Mouse (Mus musculus) cortical plate, adult 2 months (tissue): Measurements from ENCODE around the gene Satl1.
"Not testable (repeated sequence)": the region's sequence is repeated elsewhere in the genome, so short reads cannot be mapped to it uniquely, and the experiment has no call there.

ENCODE experiments used
- CTCF ChIP-seq: fragments of 200-500 bp; IDR thresholded peaks from 2 replicates; pipeline ENCODE4 v1.5.1; 2011; ENCODE audit warnings: mild to moderate bottlenecking, control low read depth, low read length; ENCODE audit not compliant: insufficient read depth; ENCODE audit errors: extremely low read depth
- POLR2A ChIP-seq: fragments of 200-500 bp; IDR thresholded peaks from 2 replicates; pipeline ENCODE4 v1.6.1; 2011; ENCODE audit warnings: mild to moderate bottlenecking, low read length, control low read depth; ENCODE audit not compliant: insufficient read depth; ENCODE audit errors: extremely low read depth

GRCm38 (mm10) chrX:112422998-112423397, 16.4 kb upstream of the Satl1 start:
- TF ChIP-seq CTCF, POLR2A: not testable (repeated sequence)
